Mouse (Mus musculus): ENCODE results near the gene Mybpc2. TPM values are rescaled to one million over a fixed set of nuclear protein-coding genes. Genes with fewer than 3 reads are reported as not detected.

The Mybpc2 gene
- total RNA-seq, 2 experiments from 2014 or later: 10.5 to 16.8 TPM

- peak; percentile 66 to 82 for DNase-seq
- intact Hi-C loops (cut with DNase I): no loop called here
Measured at GRCm38 (mm10) chr7:44527483-44528398, 3.3 kb upstream of the Mybpc2 start.

GRCm38 (mm10) chr7:44526414-44527154 lies 2.1 kb upstream of the Mybpc2 start:
- intact Hi-C loops (cut with DNase I): no loop called here
- DNase-seq: no peak

DNA sequence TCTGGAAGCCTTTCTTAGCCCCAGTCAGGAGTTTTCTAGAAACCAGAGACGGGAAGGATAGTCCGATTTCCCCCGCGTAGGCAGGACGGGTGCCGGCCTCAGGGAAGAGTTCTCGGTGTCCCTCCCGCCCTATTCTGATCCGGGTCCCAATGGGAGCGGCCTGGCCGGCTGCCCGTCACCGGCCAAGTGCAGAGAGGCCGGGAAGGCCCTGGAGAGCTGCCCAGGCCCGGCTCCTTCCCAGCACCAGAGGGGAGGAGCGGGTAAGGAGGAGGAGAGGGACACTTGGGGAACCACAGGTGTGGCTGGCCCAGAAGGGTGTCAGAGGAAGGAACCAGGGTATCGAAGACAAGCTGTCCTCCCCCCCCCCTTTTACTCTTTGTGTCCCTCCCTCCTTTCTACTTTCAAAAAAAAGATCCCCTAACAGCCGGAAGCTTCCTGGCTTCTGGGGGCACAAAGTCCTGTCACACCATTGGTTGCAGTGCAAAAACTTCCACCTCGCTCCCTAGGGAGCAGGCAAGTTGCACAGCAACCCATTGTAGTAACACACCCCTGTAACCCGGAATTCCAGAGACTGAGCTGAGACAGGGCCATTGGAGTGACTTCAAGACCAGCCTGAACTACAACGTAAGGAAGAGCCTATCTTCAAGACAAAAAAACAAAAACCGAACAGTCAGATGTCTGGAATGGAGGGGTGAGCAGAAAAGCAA lies 823 bp upstream of the Mybpc2 start:
- peak; percentile 92 to 94 for DNase-seq
- intact Hi-C loops (cut with DNase I): loop anchor here (1.0 kb wide), 1 partner anchor 23 kb away; the partner anchor contains the start of gene Pold1

- no peak for DNase-seq
- intact Hi-C loops (cut with DNase I): loop anchor here (2.0 to 5.0 kb wide), 2 partner anchors 38 to 124 kb away; no protein-coding TSS in a partner anchor
Measured at GRCm38 (mm10) chr7:44523056-44523455, 1.4 kb downstream of the Mybpc2 start.

DNA sequence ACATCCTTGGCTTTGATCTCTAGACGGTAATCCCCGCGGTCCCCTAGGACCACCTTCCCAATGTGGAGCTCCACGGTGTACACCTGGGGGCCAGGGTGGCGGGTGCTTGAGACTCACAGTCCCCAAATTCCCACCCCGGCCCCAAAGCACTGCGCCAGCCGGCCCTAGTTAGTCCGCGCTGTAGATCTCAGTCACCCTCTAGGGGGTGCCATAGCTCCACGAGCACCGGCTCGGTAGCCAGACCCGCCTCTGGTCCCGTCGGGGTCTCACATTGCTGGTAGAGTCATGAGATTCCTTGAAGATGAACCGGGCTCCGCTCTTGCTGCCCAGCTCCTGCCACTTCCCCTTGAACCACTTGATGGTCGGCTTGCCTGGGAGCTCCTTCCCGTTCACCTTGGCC lies 2.7 kb downstream of the Mybpc2 start:
- peak; percentile 71 to 79 for DNase-seq
- intact Hi-C loops (cut with DNase I): loop anchor here (2.0 to 5.0 kb wide), 2 partner anchors 39 to 126 kb away; no protein-coding TSS in a partner anchor

DNA sequence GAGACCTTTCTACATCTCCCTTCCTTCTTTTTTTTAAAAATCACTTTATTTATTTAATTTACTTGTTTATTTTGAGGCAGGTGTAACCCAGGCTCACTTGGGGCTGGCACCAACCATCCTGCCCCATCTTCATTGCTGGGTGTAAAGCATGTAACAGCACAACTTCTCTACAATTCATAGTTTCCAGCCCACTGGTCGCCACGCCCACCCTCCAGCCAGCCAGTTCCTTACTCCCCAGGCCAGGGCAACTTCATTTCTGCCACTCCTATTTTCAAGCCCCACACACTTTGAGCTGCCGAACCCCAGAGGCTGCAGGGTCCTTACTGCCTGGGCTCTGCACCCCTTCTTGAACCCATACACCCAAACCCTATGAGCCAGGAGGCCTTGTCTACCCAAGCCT lies 3.5 kb downstream of the Mybpc2 start:
- intact Hi-C loops (cut with DNase I): loop anchor here (5.0 kb wide), 1 partner anchor 126 kb away; no protein-coding TSS in a partner anchor
- DNase-seq: no peak

DNA sequence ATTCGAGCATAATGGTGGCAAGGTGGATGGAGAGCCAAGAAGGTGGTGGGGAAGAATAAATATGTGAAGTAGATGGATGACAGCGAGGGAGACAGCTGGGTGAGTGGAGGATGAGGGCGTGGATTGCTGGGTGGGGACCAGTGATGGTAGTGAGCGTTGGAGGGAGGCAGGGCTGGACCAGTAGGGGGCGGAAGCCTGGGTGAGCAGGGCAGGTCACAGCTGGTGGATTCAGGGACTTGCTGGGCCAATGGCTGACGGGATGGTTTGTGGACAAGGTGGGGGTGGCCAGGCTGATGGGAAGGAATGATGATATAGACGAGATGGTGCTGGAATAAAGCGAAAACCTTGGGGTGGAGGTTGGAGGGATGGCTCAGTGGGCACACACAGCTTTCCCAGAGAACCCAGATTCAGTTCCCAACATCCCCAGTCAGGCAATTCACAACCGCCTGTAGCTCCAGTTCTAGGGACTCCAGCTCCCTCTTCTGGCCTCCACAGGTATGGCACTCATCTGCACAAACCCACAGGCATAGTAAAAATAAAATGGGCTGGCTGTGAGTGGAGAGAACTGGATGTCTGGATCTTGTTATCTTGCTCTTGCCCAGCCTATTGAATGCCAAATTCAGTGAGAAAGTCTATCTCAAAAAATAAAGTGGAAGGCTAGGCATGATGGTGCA lies 5.1 kb downstream of the Mybpc2 start:
- intact Hi-C loops (cut with DNase I): no loop called here
- no peak for DNase-seq

DNA sequence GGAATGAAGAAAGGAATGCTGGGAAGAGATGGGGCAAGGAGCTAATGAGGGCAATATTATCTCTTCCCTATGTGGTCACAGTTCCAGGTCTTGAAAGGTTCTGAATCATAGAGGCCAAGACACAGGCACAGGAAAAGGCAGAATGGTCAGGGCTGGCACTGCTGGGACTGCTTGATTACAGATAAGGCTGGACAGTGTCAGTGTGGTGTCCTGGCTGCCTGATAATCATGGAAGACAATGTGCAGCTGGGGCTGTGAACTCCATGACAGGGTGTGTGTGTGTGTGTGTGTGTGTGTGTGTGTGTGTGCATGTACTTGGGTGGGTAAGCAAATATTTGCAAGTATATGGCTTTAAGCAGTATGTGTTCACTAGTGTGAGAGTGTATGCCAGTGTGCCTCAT lies 17.0 kb downstream of the Mybpc2 start:
- DNase-seq: no peak
- intact Hi-C loops (cut with DNase I): no loop called here

GRCm38 (mm10) chr7:44501563-44502115 lies 22.8 kb downstream of the Mybpc2 start:
- intact Hi-C loops (cut with DNase I): no loop called here
- peak; percentile 65 to 81 for DNase-seq

GRCm38 (mm10) chr7:44500046-44500445 lies 24.4 kb downstream of the Mybpc2 start:
- intact Hi-C loops (cut with DNase I): no loop called here
- DNase-seq: no peak

- no peak for DNase-seq
- intact Hi-C loops (cut with DNase I): no loop called here
Measured at GRCm38 (mm10) chr7:44498922-44499321, 25.5 kb downstream of the Mybpc2 start.

DNA sequence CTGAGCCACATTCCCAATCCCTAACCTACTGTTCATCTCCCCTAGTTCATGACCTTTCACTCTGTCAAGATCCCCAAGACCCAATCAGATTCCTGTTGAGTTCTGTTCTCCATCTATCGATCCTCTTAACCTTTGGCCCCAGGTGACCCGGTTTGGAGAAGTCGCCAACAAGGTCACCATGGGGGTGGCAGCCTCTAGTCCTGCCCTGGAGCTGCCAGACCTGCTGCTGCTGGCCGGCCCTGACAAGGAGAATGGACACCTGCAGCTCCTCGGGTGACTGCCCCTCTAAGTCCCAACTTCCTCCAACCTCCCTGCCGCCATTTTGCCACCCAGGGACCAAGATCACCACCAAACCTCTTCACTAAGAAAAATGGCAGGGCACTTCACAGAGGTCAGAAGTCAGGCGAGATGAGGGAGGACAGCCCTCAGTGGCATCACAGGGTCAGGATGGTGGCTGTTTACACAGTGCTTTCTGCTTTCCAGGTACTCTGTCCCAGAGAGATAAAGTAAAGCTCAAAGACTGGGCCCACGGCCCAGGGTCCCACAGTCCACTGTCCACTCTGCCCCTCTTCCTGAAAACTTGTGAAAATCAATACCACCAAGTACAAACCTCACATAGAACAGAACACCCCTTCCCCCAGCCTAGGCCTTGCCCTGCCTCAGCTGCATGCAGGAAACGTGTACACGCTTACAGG lies 26.9 kb downstream of the Mybpc2 start:
- no peak for DNase-seq
- intact Hi-C loops (cut with DNase I): no loop called here

DNA sequence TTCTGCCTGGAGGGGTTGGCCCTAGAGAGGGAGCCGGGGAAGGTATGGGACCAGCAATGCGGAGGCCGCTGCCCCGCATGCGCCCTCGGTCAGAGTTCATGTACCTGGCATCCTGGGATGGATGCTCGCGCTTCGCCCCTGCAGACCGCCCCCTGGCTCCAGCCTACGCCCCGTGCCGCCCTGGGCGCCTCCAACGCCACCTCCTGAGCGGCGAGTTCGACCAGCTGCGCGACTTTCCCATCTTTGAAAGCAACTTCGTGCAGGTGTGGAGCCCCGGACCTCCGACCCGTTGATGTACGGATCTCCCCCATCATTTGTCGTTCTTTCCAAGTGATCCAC lies 27.7 kb downstream of the Mybpc2 start:
- intact Hi-C loops (cut with DNase I): no loop called here
- no peak for DNase-seq

DNA sequence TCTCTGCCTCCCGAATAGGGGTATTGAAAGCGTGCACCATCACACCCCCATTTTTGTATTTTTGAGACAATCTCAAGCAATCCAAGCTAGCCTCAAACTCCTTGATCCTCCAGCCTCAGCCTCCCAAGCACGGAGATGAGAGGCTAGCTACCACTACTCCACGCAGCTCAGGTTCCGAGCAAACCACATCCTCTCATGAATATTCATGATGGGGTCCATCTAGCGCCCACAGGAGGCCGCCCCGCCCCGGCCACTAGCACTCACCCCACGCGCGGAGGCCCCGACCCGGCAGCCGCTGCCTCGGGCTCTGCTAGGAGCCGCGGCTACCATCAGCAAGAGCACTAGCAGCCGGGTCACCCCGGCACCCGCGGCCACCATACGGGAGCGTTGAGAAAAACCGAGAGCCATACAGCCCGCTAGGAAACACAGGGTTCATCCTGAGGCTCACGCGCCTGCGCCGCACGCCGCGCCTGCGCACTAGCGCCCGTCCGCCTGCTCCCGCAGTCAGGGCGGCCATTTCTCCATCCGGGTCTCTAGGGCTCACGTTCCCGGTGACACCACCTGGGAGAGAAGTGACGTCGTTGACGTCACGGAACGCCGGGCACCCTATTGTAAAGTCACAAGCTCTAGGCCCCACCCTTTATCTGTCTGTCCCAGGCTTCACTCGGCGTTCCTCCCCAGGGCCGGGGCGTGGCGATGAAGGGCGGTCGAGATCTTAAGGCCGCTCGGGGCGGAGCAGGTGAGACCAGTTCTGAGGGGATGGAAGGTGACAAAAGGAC lies 28.3 kb downstream of the Mybpc2 start, which contains the start of the genes Emc10 and Fam71e1:
Emc10 (minus strand) TSS at position 538 of the 779 bp plus-strand sequence.
Fam71e1 (plus strand) TSS at position 590 of the 779 bp plus-strand sequence.
- peak; percentile 98 for DNase-seq
- intact Hi-C loops (cut with DNase I): no loop called here

GRCm38 (mm10) chr7:44495086-44495485 lies 29.4 kb downstream of the Mybpc2 start:
- no peak for DNase-seq
- intact Hi-C loops (cut with DNase I): no loop called here

DNA sequence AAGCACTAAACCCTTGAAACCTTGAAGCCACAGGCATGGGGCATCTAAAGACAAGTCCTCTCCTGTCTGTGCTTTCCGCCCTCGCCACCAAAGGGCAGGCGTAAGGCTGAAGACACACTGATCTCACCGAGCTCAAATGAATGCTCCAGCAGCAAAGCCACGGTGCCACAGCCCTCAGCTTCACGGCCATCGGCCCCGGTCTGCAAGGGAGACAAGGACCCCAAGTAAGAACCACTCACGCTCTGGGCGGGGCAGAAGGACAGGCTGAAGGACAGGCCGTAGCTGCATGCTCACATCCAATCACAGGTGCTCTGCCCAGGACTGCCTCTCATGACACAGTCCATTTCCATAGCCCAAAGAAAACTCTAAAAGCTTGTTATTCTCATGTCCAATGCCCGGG lies 29.8 kb downstream of the Mybpc2 start:
- intact Hi-C loops (cut with DNase I): no loop called here
- no peak for DNase-seq

- DNase-seq: no peak
- intact Hi-C loops (cut with DNase I): no loop called here
Measured at GRCm38 (mm10) chr7:44492166-44492826, 32.2 kb downstream of the Mybpc2 start.

GRCm38 (mm10) chr7:44491391-44491790 lies 33.1 kb downstream of the Mybpc2 start:
- intact Hi-C loops (cut with DNase I): no loop called here
- DNase-seq: no peak

Data from heart, postnatal 14 days (tissue).